Mouse (Mus musculus) monocyte, adult 2 months (primary cell): Measurements from ENCODE around the gene Dcst1.

Source experiments
- DNase-seq, 2 experiments: peaks; one replicate each; pipeline ENCODE4 v3.0.0; 2022; ENCODE audit warnings: low spot score in 2 of 2, low read depth in 1 of 2

Gene Dcst1

GRCm38 (mm10) chr3:89365486-89366414, 697 bp upstream of the Dcst1 start:
- no peak for DNase-seq

GRCm38 (mm10) chr3:89364631-89365030, 422 bp downstream of the Dcst1 start:
- DNase-seq: no peak

- no peak for DNase-seq
These were observed 3.4 kb downstream of the Dcst1 start, which contains the start of gene Dcst2 for GRCm38 (mm10) chr3:89361675-89362074. Dcst2 (plus strand) TSS chr3:89361975.

GRCm38 (mm10) chr3:89360237-89360636, 4.8 kb downstream of the Dcst1 start:
- no peak for DNase-seq

GRCm38 (mm10) chr3:89359630-89360029, 5.4 kb downstream of the Dcst1 start:
- no peak for DNase-seq

- DNase-seq: no peak
These were observed 9.0 kb downstream of the Dcst1 start for GRCm38 (mm10) chr3:89356029-89356428.

- DNase-seq: no peak
These were observed 9.5 kb downstream of the Dcst1 start for GRCm38 (mm10) chr3:89355512-89355902.

- DNase-seq: peak; percentile 49 to 65
These were observed 10.1 kb downstream of the Dcst1 start for GRCm38 (mm10) chr3:89354816-89355511.

- no peak for DNase-seq
These were observed 13.8 kb downstream of the Dcst1 start for GRCm38 (mm10) chr3:89351271-89351670.

GRCm38 (mm10) chr3:89349869-89350501, 15.1 kb downstream of the Dcst1 start, which contains the start of gene Adam15:
Adam15 (minus strand) TSS chr3:89349996.
- peak; percentile 37 to 83 for DNase-seq

- DNase-seq: no peak
These were observed 15.9 kb downstream of the Dcst1 start for GRCm38 (mm10) chr3:89348911-89349868.

- DNase-seq: no peak
These were observed 17.1 kb downstream of the Dcst1 start for GRCm38 (mm10) chr3:89347916-89348315.

- no peak for DNase-seq
These were observed 18.1 kb downstream of the Dcst1 start for GRCm38 (mm10) chr3:89346815-89347540.

- no peak for DNase-seq
These were observed 21.8 kb downstream of the Dcst1 start for GRCm38 (mm10) chr3:89343279-89343678.

GRCm38 (mm10) chr3:89341794-89342193, 23.3 kb downstream of the Dcst1 start:
- no peak for DNase-seq

GRCm38 (mm10) chr3:89340465-89340864, 24.6 kb downstream of the Dcst1 start:
- DNase-seq: peak in 1 of 2 experiments; percentile 54

- peak; percentile 55 to 58 for DNase-seq
These were observed 25.6 kb downstream of the Dcst1 start for GRCm38 (mm10) chr3:89339416-89339815.

- no peak for DNase-seq
These were observed 27.1 kb downstream of the Dcst1 start, which contains the start of gene Efna4 for GRCm38 (mm10) chr3:89337721-89338578. Efna4 (minus strand) TSS chr3:89338028.
